Mouse (Mus musculus) left cerebral cortex, postnatal 25 days (tissue): ENCODE measurements around the gene Kcnj11. TPM values are rescaled to one million over a fixed set of nuclear protein-coding genes. Genes with fewer than 3 reads are reported as not detected.

ENCODE experiments used
- DNase-seq, 2 experiments: peaks; one replicate each; pipeline ENCODE4 v3.0.0; 2022; ENCODE audit warnings: low spot score in 2 of 2, mixed read lengths in 1 of 2
- intact Hi-C: fragments of 180-260 bp; cut with DNase I; formaldehyde crosslinking; loops from one replicate; pipeline ENCODE4 v1.15.1; 2025
- total RNA-seq, 2 experiments: library from RNA; stranded (reverse); gene quantifications; 2 replicates each; pipeline ENCODE4 v1.2.3; 2021

Kcnj11 gene
- 10 to 100 TPM; 32.4 to 36.1 TPM for total RNA-seq

DNA sequence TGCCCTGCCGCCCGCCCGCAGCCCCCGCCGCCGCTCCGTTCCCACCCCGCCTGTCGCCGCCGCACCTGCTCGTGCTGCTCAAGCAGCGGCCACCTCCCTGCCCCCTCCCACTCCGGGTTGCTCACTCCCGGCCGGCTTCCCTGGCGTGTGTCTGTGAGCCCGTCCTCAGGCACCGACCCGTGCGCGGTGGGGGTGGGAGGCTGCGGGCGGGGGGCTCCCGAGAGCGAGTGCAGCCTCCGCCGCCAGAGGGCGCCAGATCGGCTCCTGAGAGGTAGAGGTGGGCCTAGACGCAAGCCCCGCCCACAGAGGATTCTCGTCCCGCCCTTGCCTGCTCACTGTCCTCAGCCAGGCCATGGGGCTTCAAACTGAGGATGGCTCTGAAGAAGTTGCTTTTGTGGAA, at the start of gene Kcnj11:
TSS of gene Kcnj11 (minus strand) at position 202 of the 400 bp plus-strand sequence.
- DNase-seq = peak; percentile 83 to 84
- intact Hi-C loops = loop anchor here (5.0 kb wide), 1 partner anchor 37 kb away; no protein-coding TSS in a partner anchor

DNA sequence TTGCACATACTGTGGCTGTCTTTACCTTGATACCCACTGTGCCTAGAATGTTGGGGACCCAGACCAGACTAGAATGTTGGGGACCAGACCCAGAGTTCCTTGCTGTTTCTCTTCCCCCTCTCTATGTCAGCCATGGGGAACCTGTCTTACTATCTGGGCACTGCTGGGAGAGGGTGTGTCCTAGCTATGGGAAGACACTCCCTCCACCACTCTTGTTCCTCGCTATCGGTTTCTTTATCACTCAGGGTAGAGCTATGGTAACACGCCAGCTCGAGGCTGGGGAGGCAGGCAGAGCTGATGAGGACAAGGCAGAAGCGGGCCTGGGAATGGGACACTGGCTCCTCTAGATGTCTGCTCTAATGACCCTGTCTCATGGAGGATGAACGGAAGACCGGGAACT, 46.9 kb upstream of the Kcnj11 start:
- no peak for DNase-seq
- intact Hi-C loops = no loop called here

DNA sequence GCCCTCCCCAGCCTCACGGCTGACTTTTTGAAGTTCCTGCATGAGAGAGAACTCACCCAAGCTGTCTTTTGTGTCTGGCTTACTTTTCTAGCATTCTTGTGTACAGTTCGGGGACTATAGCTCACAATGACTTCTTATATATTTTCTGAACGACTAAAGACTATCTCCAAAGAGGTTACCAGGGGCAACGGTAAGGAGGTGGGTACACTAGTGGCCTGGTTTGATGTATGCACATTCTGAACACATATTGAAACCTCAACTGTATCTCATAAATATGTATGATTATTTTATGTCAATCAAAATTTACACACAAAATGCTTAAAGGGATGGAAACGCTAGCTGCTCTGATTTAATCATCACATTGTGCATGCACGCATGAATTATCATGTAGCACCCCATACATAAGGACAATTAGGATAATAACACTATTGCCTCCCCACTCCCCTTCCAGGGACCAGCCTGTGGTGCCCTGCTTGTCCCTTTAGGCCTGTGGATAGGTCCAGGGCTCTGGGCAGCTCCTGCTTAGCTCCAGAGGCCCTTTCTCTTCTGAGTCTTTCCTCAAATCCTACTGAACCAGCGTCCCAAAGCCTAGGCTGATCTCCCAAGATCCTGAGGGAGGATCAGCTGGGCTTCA, 46.2 kb upstream of the Kcnj11 start:
- DNase-seq = no peak
- intact Hi-C loops = no loop called here

GRCm38 (mm10) chr7:46144061-46144460, 43.5 kb upstream of the Kcnj11 start:
- no peak for DNase-seq
- intact Hi-C loops = no loop called here

- intact Hi-C loops = loop anchor here (5.0 kb wide), 1 partner anchor 36 kb away; the partner anchor contains the start of gene Kcnj11
- peak; percentile 32 to 87 for DNase-seq
These were observed 37.9 kb upstream of the Kcnj11 start for GRCm38 (mm10) chr7:46138329-46138930.

GRCm38 (mm10) chr7:46133858-46134257, 33.3 kb upstream of the Kcnj11 start:
- intact Hi-C loops = no loop called here
- DNase-seq = no peak

GRCm38 (mm10) chr7:46132229-46132628, 31.7 kb upstream of the Kcnj11 start:
- intact Hi-C loops = no loop called here
- no peak for DNase-seq

DNA sequence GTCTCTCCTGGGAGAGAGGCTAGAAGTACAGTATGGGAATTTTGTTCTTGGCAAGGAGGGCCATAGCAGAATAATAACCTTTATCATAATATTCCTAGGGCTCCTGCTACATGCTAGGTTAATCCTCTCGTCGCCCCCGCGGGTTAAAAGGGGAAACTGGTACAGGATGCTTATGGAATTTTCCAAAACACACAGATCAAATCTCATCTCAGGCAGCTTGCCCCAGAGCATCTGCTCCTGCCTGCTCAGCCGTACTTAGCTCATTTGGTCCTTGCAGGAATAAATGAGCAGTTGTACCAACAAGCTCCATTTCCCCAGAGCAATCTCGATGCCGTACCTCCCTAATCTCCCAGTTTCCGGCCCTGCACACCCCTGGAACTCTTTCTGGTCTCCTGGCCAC, 31.2 kb upstream of the Kcnj11 start:
- DNase-seq = peak; percentile 25 to 73
- intact Hi-C loops = no loop called here

DNA sequence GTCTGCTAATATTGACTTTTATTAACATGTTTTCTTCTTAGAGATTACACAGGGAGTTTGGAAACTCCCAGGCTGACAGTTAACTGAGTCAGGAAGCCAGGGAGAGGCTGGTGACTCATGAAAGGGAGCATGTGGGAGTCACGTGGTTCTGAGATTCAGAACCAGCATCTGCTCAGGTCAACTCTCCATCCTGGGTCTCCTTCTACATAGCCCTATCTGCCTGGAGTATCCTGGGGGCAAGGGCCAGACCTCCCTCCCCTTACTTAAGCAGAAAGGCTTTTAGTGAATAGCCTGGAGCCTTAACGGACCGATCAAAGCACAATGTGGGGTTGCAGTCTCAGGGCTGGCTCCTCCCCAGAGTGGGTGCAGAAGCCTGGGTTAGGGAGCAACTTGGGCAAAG, 30.7 kb upstream of the Kcnj11 start:
- intact Hi-C loops = no loop called here
- DNase-seq = peak; percentile 34 to 83

DNA sequence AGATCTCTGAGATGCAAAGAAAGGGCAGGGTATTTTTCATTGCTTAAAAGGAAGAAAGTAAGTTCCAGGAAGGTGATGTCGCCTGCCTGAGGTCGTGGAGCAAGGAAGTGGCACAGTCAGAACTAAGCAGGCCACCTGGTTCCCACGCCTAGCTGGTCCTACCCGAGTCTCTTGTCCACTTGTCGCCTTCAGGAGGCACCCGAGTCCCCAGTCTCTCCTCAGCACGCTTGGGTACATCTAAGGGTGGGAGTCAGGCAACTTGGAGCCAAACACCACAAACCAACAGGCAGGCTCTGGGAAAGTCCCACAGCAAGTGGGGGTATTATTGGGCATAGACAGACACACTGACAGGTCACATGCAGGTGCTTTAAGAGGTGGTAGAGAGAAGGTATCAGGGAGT, 30.2 kb upstream of the Kcnj11 start:
- intact Hi-C loops = no loop called here

GRCm38 (mm10) chr7:46129463-46130179, 29.1 kb upstream of the Kcnj11 start:
- intact Hi-C loops = no loop called here
- DNase-seq = no peak

More for the DNA sequence above, 30.2 kb upstream of the Kcnj11 start:
- no peak for DNase-seq

DNA sequence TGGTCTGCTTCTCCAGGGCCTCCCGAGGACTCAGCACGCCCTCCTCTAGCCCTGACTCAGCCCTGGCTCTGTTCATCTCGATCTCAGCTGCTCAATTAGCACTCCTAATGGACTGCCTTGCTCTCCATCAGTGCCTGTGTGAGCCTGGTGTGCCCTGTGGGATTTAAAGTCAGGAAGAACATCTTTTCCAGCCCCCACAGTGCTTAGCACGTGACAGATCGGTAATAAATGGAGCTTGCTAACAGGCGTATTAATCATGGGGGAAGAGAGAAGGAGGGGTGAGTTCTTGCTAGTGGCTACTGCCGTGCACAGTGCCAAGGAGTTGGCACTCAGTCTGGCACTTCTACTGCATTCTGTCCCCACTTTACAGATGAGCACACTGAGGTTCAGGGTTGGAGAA, 27.6 kb upstream of the Kcnj11 start:
- intact Hi-C loops = no loop called here
- no peak for DNase-seq

DNA sequence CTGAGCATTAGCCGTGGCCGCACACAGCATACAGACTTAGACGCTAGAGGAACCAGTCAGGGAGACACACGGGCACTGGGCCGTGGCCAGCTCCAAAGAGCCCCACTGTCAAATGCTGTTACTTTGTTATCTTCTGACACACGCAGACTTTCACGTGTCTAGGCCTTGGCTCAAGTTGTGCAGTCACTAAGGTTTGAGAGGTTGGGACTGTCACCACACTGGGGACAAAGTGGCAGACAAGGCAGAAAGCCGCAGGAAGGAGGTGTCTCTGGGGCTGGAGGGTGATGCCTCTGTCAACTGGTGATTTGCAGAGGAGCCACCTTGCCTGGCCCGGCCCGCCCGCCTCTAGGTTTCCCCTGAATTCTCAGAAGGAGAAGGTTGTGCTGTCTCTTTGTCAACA, 24.8 kb upstream of the Kcnj11 start:
- intact Hi-C loops = no loop called here

DNA sequence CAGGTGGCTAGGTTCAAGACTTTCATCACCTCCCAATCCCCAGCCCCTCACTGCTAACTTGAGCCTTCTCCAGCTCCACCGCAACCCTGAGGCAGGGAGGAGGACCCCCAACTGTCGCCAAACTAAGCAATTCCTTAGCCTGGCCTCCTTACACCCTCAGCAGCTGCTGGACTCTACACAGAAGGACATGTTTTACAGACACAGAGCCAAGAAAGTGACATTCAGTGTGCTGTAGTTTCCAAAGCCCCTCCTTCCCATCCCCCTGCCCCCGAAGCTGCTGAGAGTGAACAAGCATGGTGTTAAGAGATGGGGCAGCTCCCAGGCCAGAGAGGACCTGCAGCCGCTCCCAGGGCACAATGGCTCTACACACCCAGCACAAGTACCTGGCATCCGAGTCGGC, 23.9 kb upstream of the Kcnj11 start:
- no peak for DNase-seq
- intact Hi-C loops = no loop called here

More for the DNA sequence above, 24.8 kb upstream of the Kcnj11 start:
- no peak for DNase-seq

GRCm38 (mm10) chr7:46122964-46123363, 22.4 kb upstream of the Kcnj11 start:
- intact Hi-C loops = no loop called here
- no peak for DNase-seq

DNA sequence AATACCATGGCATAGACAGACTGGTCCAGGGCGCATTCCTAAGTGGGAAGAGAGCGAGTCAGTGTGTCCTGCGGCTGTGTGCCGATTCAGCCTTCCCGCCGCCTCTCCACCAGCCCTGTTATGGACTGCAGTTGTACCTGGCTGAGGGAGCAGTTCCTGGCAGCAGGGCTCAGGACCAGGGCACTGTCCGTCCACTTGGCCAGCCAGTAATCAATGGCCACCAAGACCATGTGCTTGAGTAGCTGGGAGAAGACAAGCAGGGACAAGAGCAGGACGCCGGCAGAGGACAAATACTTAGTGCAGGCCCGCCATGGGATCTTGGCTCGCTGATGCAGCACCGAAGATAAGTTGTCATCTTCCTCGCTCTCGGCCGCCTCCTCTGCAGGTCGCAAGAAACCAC, 16.5 kb upstream of the Kcnj11 start:
- intact Hi-C loops = no loop called here

GRCm38 (mm10) chr7:46116118-46116581, 15.6 kb upstream of the Kcnj11 start:
- DNase-seq = no peak
- intact Hi-C loops = no loop called here

More for the DNA sequence above, 16.5 kb upstream of the Kcnj11 start:
- DNase-seq = no peak

- intact Hi-C loops = no loop called here
- no peak for DNase-seq
These were observed 12.9 kb upstream of the Kcnj11 start for GRCm38 (mm10) chr7:46113435-46113834.

DNA sequence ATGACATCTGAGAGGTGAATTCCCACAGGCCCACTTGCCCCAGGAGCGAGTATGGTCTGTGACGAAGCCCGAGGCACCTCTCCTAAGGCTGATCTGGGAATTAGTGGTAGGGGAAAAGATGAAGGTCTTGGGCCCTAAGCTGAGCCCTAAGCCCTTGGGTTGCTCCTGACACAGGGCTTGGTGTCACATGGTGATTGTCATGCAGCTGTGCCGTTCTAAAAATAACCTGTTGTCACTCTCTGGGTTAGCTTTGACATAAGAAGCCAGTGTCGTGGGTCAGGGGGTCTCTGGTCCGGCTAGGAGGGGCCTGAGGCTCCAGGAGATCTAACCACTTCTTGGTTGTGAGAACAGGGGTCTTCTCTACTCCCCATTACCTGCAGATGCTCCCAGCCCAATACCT, 11.4 kb upstream of the Kcnj11 start:
- DNase-seq = no peak
- intact Hi-C loops = no loop called here

DNA sequence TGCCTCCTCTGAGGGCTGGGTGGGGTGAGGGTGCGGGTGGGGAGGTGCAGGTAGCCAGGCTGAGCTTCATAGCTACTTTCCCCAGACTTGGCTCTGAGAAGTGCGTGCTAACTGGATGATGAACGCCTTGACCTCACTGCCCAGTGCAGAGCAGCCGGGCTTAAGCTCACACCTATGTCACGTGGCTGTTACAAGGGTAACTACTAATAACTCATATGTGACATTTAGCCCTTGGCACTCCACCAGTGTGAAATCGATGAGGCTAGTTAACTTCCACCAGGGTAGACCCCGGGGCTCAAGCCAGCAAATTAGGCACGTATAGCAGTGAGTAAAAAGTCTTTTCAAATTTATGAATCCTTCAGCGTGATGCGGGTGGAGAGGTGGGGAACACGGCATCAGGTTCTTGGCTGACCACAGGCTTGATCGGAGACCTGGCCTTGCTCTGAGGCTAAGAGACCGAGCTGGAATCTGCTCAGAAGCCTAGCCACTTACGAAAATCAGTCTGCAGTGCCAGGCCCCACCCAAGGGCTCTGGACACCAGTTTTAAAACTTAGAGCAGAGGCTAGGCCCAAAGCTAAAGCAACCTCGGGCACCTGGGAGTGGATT, 10.8 kb upstream of the Kcnj11 start:
- intact Hi-C loops = no loop called here
- DNase-seq = no peak
